Mouse (Mus musculus): ENCODE measurements around the gene Efcab5.
"Not testable (repeated sequence)": the region's sequence is repeated elsewhere in the genome, so short reads cannot be mapped to it uniquely, and the experiment has no call there.

Efcab5 gene

DNA sequence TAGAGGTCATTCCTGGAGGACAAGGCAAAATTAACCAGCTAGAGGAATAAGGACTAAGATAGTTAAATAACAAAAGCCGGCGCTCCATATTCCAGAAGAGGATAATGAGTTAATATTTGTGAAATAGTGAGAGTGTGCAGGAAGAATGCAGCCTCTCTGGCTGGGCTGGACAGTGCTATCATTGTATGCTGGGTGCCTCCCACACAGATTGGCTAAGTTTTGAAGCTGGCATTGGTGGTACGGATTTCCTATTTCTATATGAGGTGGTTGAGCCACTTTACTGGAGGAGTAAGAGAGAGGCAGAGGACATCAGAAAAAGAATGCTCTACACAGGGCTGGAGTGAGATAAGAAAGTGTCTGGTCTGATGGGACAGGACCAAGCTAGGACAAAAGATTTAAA lies 9.0 kb downstream of the Efcab5 start:
- DNase-seq (ENCODE audit: low read depth, low spot score): no peak

DNA sequence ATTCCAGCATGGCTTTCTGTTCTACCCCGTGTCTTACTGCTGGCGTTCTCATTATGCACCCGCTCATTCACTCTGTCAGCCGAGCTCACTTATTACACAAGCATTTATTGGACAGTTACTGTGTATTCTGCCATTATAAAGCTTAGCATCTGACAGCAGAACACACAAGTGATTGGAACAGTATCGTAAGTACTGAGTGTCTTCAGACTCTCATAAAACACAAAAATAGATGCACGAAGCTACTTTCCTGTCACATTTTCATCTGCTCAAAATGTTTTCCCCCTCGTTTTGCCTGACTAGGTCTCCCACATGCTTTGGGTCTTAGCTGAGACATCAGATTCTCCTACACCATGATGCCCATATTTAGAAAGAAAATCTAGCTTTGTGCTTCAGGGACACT lies 14.2 kb downstream of the Efcab5 start:
- no peak for DNase-seq (ENCODE audit: low read depth, low spot score)

DNA sequence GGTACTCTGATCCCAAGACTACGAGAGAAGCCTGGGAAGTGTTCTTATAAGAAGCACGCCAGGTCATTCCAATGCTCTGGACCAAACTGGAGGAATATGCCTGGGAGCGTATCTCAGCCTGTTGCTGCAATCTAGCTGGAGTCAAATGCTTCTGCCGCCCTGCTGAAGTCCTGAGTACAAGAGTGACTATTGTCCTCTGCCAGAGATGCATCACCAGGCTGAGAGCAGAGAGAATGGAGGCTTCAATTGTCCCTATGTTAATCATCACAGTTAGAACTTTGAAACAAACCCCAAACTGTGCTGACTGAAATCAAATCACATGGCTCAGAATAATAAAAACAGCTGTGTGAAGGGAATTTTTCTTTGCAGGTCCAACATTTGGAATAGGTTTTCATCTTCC lies 15.0 kb downstream of the Efcab5 start:
- no peak for DNase-seq (ENCODE audit: low read depth, low spot score)

DNA sequence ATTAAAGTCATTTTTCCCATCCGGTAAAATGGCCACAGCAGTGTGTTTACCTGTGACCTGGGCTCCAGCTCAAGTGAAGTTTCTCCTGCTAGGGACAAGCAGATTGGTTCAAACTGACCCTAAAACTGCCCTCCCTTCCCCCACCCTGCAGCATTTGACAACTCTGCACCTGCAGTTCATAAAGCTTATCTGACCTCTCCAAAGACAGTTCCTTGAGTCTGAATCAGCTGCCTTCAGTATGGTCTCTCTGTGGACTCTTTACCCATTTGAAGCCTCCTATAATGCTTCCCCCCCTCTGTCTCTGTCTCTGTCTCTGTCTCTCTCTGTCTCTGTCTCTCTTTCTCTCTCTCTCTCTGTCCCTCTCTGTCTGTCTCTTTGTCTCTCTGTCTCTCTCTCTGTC lies 28.0 kb downstream of the Efcab5 start:
- no peak for DNase-seq (ENCODE audit: low read depth, low spot score)

DNA sequence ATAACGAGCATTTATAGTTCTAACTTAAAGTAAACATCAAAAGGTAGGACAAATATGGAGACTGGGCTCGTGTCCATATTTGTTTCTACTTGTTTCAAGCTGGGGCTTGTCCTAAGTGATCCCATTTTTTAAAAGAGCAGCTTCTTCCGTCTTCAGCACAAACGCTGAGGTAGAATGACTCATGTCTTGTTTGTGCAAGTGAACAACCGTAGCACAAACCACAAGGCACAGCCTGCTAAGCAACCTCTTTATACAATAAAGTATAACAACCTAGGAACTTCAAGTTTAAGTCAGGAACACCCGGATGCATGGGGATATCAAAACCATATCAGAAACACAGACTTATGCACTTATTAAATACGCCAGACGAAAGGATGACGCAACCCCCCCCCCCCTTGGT lies 28.4 kb downstream of the Efcab5 start:
- DNase-seq (ENCODE audit: low read depth, low spot score): no peak

DNA sequence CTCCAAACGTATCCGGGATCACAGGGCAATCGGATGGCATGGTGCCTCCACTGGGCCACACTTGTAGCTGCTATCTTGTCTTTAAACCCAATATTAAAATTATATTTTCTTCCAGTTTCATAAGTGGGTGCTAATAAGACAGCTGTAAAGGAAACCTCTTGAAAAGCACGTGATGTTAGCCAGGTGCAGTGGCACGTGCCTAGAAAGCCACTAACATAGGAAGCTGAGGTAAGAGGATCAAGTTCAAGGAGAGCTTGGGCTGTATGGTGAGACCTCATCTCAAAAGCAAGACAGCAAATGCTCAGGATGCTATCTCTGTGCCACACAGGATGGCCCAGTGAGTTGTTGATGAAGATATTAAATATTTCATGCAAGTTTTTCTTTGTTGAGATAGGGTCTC lies 34.6 kb downstream of the Efcab5 start:
- no peak for DNase-seq (ENCODE audit: low read depth, low spot score)

DNA sequence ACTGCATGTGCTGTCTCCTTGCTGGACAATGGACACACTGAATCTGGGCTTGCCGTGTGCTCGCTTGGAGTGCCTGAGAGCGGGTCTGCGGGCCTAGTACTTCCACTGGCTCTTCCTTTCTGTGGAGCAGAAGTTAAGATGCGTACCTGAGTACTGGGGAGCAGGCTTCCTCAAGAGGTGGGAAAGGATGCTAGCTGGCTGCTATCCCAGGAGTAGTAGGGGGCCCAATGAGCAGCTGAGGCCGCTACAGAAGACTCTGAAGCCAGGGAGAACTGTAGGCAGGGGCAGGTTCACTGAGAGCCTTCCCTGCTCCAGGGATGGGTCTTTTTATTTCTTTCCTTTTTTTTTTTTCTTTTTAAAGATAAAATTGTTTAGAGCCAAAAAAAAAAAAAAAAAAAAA lies 38.0 kb downstream of the Efcab5 start:
- DNase-seq (ENCODE audit: low read depth, low spot score): no peak

DNA sequence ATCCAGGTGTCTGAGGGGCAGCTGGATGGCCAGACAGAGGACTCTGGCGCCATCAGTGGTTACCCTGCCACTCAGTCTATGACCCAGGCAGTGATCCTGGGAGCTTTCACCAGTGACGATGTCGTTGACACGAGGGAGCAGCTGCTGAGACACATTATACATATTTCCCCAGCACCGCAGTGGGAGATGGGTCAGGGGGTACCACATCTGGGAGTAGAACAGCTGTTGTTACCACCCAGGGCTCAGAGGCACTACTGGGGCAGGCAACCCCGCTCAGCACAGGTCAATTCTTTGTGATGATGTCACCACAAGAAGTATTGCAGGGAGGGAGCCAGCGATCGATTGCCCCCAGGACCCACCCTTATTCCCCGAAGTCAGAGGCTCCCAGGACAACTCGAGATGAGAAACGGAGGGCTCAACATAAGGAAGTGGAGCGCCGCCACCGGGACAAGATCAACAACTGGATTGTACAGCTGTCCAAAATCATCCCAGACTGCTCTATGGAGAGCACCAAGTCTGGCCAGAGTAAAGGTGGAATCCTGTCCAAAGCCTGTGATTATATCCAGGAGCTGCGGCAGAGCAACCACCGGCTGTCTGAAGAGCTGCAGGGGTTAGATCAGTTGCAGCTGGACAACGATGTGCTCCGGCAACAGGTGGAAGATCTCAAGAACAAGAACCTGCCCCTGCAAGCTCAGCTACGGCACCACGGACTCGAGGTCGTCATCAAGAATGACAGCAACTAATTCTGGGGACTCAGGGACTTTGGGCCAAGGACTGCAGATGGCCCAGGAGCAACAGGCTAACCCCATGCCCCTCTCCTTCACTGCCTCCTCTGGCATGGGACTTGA lies 38.8 kb downstream of the Efcab5 start:
- DNase-seq (ENCODE audit: low read depth, low spot score): not testable (repeated sequence)

DNA sequence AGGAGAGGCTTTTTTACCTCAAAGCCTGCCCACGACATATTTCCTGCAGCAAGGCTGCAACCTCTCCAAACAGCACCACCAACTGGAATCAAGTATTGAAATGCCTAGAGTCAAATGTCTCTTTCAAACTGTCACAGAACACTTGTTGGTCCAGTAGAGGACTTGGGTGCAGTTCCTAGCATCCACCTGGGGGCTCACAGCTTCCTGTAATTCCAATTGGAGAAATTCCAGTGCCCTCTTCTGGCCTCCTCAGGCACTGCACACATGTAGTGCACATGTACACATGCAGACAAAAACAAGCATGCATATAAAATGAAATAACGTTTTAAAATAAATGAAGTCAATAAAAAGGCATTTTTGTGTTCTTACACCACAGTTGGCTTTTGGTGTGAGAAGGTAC lies 40.0 kb downstream of the Efcab5 start:
- DNase-seq (ENCODE audit: low read depth, low spot score): peak; percentile 41

DNA sequence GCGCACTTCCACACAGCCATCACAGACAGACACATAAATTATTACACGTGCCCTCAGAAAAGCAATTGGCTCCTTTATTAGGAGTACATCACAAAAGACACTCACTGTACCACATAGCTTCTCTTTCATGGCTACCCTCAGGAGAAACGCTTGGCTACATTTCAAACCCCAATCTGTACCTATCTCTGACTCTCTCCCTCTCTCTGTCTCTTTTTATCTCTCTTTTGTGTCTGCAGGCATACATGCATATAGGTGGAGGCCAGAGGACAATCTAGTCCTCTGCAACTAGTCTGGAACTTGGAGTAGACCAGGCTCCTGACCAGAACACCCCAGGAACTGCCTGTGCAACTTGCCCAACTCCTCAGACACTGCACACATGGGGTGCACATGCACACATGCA lies 41.0 kb downstream of the Efcab5 start:
- no peak for DNase-seq (ENCODE audit: low read depth, low spot score)

DNA sequence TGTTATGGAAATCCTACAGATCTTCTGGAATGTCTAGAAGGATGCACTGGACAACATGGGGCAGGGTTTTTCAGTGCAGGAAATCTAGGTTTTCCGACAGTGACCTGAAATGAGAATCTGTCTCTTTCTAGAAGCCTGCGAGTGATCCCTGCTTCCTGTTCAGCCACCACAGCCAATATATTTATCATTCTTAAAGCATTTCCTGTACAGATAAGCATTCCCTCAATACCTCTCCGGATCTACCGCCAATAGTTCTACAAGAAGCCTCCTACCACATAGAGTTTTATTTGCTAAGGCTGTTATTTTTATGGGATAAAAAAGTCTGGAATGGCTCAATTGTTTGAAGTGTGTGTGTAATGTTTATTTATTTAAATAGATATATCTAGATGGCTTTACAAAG lies 43.3 kb downstream of the Efcab5 start:
- DNase-seq (ENCODE audit: low read depth, low spot score): no peak

DNA sequence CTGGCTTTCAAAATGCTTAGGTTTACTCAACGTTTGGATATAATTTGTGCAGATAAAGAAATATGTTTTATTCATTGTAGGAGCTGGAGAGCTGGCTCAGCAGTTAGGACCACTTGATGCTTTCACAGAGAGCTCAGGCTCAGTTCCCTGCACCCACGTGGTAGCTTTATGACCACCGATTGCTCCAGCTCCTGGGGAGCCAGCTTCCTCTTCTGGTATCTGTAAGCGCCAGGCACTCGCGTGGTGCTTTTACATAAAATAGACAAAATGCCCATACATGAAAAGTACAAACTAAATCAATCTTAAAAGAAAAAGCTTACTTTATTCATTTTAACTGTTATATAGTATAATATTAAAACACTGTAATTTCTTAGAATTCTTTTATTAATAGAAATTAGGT lies 46.8 kb downstream of the Efcab5 start:
- DNase-seq (ENCODE audit: low read depth, low spot score): no peak

DNA sequence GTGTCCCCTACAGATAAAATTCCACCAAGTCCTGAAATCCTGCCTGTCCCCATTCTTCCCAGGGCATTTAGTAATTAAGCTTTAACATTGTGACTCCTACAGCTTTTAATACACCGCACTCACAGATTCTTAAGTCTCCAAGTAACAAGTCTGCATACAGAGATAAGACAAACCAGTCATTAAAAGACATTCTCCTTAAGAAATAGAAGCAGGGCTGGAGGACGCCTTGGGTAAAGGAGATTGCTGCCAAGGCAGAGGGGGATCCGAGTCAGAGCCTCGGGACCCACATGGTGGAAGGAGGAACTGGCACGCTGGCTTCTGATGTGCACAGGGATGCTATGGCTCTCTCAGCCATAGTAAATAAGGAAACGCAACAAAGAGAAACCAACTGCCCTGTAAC lies 48.8 kb downstream of the Efcab5 start:
- DNase-seq (ENCODE audit: low read depth, low spot score): no peak

DNA sequence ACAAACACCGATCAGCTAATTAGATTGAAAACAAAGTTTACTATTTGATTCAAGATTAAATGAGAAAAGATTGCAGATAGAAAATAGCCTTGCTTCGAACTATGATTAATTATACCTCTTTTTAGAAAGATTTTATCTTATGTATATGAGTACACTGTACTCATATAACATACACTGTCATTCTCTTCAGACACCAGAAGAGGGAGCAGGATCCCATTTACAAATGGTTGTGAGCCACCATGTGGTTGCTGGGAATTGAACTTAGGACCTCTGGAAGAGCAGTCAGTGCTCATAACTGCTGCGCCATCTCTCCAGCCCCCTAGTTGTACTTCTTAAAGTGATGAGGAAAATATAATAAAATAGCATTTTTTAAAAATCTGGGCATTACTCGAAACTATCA lies 55.3 kb downstream of the Efcab5 start:
- peak; percentile 58 for DNase-seq (ENCODE audit: low read depth, low spot score)

DNA sequence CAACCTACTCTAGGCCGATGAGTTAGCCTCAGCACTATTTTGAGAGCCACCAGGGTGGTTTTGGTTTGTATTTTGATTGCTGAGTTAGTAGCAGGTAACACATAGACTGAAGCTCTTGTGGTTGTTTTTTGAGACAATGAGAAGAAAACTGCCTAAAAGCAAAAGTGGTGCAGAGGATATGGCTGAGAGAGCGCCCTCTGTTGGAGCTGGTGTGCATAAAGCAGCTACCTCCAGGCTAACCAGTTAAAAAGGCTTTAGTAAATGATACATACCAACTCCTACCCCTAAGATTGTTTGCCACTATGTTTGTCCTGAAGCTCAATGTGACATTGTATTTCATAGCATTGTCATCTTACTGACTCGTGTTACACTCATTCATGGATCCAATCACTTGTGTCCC lies 56.2 kb downstream of the Efcab5 start:
- DNase-seq (ENCODE audit: low read depth, low spot score): peak; percentile 63

DNA sequence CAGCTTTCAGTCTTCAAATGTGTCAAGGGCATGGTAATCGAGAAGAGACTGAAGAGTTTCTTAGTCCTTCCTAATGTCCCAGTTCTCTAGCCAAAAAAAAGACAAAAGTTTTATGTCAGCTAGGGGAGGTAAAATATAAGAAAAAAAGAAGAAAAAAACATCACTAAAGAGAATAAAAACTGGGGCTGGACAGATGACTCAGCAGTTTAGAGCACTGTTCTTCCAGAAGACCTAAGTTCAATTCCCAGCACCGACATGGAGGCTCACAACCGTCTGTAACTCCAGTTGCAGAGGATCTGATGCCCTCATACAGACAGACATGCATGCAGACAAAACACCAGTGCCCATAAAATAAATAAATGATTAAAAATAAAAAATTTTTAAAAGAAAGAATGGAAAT lies 60.2 kb downstream of the Efcab5 start:
- DNase-seq (ENCODE audit: low read depth, low spot score): no peak

DNA sequence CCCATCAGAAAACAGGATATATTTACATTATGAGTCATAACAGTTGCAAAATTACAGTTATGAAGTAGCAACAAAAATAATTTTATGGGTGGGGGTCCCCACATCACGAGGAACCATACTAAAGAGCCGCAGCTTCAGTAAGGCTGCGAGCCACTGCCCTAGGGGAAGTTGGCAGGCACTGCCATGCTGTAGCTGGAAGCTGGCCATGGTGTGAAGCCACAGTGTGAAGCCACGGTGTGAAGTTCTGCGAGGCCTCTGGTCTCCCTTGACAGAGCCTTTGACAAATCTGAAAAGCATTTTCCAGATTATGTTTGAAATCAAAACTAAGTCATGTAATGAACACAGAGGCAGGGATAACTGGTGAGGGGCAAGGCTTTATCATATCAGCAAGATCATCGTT lies 77.6 kb downstream of the Efcab5 start:
- no peak for DNase-seq (ENCODE audit: low read depth, low spot score)

DNA sequence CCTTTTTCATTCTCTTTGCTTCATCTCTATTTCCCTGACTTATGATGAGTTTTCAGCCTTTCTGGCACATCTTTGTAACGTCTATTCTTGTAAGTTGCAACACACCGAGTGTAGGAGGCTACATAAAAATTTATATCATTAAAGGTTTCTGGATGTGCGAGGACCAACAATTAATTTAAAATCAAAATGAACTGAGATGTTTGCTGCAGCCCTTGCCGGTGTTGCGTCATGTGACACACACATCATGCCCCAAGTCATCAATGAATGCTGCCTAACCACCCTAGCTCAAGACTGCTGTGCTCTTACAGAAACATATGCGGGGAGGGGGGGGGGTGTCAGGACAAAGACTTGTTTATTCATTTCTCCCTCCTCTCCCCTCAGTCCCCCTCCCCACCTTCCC lies 80.3 kb downstream of the Efcab5 start:
- DNase-seq (ENCODE audit: low read depth, low spot score): no peak

DNA sequence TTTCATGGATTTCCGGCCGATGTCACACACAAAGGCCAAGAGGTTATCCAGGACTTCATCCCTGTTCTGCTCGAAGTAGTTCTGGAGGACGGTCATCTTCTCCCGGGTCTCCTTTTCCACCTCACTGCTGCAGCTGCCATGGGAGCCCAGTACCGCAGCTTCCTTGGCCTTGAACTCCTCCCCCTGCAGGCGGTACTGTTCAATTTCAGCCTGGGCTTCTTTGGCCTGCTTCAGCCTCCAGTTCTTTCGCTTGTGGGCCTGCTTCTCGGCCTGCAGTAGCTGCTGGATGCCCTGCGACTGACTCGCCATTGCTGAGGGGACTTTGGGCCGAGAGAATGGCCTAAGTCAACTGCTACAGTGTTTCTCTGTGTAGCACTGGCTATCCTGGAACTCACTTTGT lies 80.9 kb downstream of the Efcab5 start:
- DNase-seq (ENCODE audit: low read depth, low spot score): peak; percentile 62

DNA sequence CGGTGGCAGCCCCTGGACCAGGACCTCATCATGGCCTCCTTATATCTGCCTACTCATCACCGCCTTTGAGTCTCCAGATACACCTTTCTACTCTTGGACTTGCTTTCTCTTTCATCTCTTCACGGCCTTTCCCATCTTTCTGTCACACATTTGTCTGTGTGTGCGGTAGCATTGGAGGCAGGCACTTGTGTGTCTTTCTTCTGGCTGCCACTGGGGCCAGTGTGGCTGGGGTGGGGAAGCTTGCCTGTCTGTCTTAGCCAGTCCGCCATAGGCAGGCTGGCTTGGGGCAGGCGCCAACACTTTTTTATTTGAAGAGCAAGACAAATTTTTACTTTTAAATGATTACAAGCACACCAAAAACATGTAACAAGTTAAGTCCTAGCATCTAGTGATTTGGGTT lies 81.8 kb downstream of the Efcab5 start:
- peak; percentile 40 for DNase-seq (ENCODE audit: low read depth, low spot score)

DNA sequence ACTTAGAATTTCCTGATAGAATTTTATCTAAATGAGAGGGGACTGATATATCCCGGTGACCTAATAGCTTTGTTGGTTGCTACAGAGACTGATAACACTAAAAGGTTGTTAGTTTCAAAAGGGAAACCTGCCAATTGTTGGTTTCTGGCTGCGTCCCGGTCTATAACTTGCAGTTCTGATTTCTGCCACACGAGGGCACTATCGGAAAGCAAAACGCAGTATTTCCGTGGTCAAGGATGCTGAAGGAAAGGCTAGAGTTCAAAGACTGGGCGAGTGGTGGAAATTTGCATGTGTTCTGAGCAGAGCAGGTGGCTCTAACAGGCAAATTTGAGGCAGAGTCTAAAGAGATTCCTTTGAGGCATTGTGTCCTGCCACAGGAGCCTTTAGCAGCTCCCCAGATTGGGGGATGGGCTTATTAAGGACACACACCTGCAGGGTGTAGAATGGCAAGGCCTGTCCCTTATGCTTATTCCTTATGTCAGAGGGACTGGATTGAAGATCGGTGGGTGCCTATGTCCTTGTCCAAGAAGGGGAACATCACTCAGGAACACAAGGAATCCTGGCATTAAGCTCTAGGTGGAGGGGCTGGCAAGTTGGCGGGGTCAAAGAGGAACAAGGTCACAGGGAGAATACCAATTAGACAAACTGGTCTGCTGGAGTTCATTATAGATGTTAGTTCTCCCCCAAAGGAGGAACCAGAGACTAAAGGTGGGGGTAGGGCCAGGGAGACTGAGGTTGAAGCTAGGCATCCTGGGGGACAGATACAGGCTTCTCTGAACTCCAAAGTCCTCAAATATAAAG lies 88.4 kb downstream of the Efcab5 start:
- peak; percentile 88 for DNase-seq (ENCODE audit: low read depth, low spot score)

DNA sequence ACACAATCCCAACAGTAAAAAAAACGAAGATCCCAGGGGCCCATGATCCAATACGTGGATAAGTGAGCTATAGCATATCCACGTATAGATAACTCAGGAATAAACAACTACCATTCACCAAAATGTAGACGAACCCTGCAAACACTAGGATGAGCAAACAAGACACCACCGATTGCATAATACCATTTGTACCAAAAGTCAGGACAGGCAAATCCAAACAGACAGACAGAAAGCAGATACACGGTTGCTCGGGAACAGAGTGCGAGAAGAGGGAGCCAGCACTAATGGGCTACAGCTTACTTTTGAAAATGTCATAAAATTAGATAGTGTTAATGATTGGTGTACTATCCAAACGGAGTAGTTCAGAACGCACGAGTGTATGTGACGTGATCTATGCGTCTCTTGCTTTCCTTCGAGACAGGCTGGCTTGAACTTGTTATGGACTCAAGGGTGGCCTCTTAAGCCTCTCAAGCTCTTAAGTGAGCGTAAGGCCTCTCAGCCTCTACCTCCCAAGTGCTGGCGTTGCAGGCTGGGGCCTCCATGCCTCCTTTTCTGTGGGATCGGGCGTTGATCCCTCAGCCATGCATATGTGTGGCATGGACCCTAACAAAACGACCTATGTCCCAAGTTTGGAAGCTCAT lies 90.3 kb downstream of the Efcab5 start:
- DNase-seq (ENCODE audit: low read depth, low spot score): no peak

DNA sequence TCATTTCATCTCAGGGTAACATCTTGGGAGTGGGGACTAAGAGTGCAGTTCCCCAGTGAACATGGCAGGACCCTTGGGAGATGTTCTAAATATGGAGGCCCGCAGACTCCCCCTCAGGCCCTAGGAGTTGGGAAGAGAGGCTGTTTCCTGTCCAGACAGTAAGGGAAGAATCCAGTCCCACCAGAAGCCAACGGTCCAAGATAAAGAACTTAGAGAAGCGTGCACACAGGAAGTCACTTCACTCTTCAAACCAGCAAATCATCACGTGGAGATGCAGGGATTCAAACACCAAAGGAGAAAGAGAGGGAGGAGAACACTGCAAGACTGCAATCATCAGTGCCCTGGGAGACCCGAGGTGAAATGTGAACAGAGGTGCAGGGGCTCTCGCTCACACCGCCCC lies 91.8 kb downstream of the Efcab5 start:
- no peak for DNase-seq (ENCODE audit: low read depth, low spot score)
